Mouse (Mus musculus) ES-E14 (cell line): ENCODE measurements around the gene C1qtnf4. TPM values are rescaled to one million over a fixed set of nuclear protein-coding genes. Genes with fewer than 3 reads are reported as not detected.

Experiments used
- DNase-seq: peaks from one replicate; pipeline ENCODE4 v3.0.0-alpha.2; 2013; ENCODE audit warnings: low read depth, low spot score
- H3K27ac ChIP-seq: 2 replicates; pipeline ENCODE4 v1.5.1; 2012; ENCODE audit warnings: low read depth, mild to moderate bottlenecking, low read length, moderate library complexity, mixed read lengths; ENCODE audit not compliant: poor library complexity, insufficient read depth, severe bottlenecking
- H3K36me3 ChIP-seq: 2 replicates; pipeline ENCODE4 v1.6.1; 2012; ENCODE audit warnings: mild to moderate bottlenecking, low read length, moderate library complexity, mixed read lengths; ENCODE audit not compliant: control insufficient read depth, poor library complexity, insufficient read depth, severe bottlenecking
- H3K4me1 ChIP-seq, 2 experiments: fragments of 150-350 bp in 1 of 2; sonication (generic) in 1 of 2; 2 replicates each; pipeline ENCODE4 v1.6.1; 2012; ENCODE audit warnings: low read length in 2 of 2, mild to moderate bottlenecking in 1 of 2, mixed read lengths in 1 of 2; ENCODE audit not compliant: control insufficient read depth in 2 of 2, insufficient read depth in 2 of 2, poor library complexity in 1 of 2
- H3K4me3 ChIP-seq, 2 experiments: fragments of 150-350 bp in 1 of 2; sonication (generic) in 1 of 2; 2 replicates each; pipeline ENCODE4 v1.5.1; 2012; ENCODE audit warnings: low read length in 2 of 2, low read depth in 1 of 2, mild to moderate bottlenecking in 1 of 2, mixed read lengths in 1 of 2; ENCODE audit not compliant: insufficient read depth in 1 of 2, poor library complexity in 1 of 2, severe bottlenecking in 1 of 2
- H3K9ac ChIP-seq: 2 replicates; pipeline ENCODE4 v1.6.1; 2012; ENCODE audit warnings: low read depth, mild to moderate bottlenecking, low read length, mixed read lengths; ENCODE audit not compliant: poor library complexity, insufficient read depth, severe bottlenecking
- H3K9me3 ChIP-seq: fragments of 150-350 bp; sonication (generic); 2 replicates; pipeline ENCODE4 v1.6.1; 2012; ENCODE audit warnings: low read depth, mild to moderate bottlenecking, low read length; ENCODE audit not compliant: control insufficient read depth, insufficient read depth
- CHD2 ChIP-seq: IDR thresholded peaks from 2 replicates; pipeline ENCODE4 v1.6.1; 2014; ENCODE audit warnings: mild to moderate bottlenecking, low read depth, low read length, inconsistent platforms
- HCFC1 ChIP-seq: IDR thresholded peaks from 2 replicates; pipeline ENCODE4 v1.6.1; 2012; ENCODE audit warnings: low read length, inconsistent platforms, borderline replicate concordance; ENCODE audit not compliant: insufficient read depth
- MAFK ChIP-seq: IDR thresholded peaks from 2 replicates; pipeline ENCODE4 v1.6.1; 2014; ENCODE audit warnings: mild to moderate bottlenecking, low read depth, low read length, inconsistent platforms; ENCODE audit not compliant: insufficient read depth
- ZC3H11A ChIP-seq: IDR thresholded peaks from 2 replicates; pipeline ENCODE4 v1.6.1; 2012; ENCODE audit warnings: low read depth, mild to moderate bottlenecking, inconsistent platforms, low read length, borderline replicate concordance
- ZNF384 ChIP-seq: IDR thresholded peaks from 2 replicates; pipeline ENCODE4 v1.6.1; 2012; ENCODE audit warnings: low read depth, low read length, inconsistent platforms
- in situ Hi-C, 2 experiments: fragments of 600-800 bp; cut with MboI; formaldehyde crosslinking; loops; one replicate each; pipeline ENCODE4 v1.15.1; 2025; ENCODE audit warnings: low sequenced_read_pairs in 2 of 2, inconsistent platforms in 1 of 2; ENCODE audit not compliant: unreplicated experiment in 2 of 2
- total RNA-seq: library from RNA; depleted of rRNA; stranded (reverse); fragments of 300-350 nt; gene quantifications from 2 replicates; pipeline ENCODE4 v1.2.3, GENCODE M21; 2012

Gene C1qtnf4
- total RNA-seq, 1 experiment: 2.8 TPM

- in situ Hi-C loops: no loop called here
- Histone ChIP-seq H3K9me3 (no peaks in the 10 kb centered on the region), H3K27ac (peak overlapping the region; percentile 53), H3K4me3 (peak overlapping the region; percentile 88), H3K36me3 (peaks cover 12% of the 10 kb centered on the region), H3K4me1 (peaks cover 2% of the 10 kb centered on the region in 2 experiments; a peak in 1 of 4 replicates), H3K9ac (peak overlapping the region; percentile 93)
- TF ChIP-seq MAFK: no peak
- TF ChIP-seq ZNF384: no peak
- TF ChIP-seq ZC3H11A: no peak
- TF ChIP-seq CHD2: no peak
- no peak for TF ChIP-seq HCFC1
- DNase-seq: no peak
These were observed 38.0 kb upstream of the C1qtnf4 start for GRCm38 (mm10) chr2:90847681-90848050.

- Histone ChIP-seq H3K4me1 (peaks cover 2% of the 10 kb centered on the region in 2 experiments; a peak in 1 of 4 replicates), H3K9me3 (no peaks in the 10 kb centered on the region), H3K9ac (no peak overlapping the region), H3K27ac (no peak overlapping the region), H3K4me3 (peak overlapping the region; percentile 88; a peak in 3 of 4 replicates), H3K36me3 (peaks cover 16% of the 10 kb centered on the region)
- DNase-seq: no peak
- in situ Hi-C loops: no loop called here
- no peak for TF ChIP-seq ZC3H11A
- TF ChIP-seq MAFK: no peak
- no peak for TF ChIP-seq ZNF384
- no peak for TF ChIP-seq HCFC1
- TF ChIP-seq CHD2: no peak
These were observed 37.3 kb upstream of the C1qtnf4 start for GRCm38 (mm10) chr2:90848331-90848730.

- Histone ChIP-seq H3K9ac (no peak overlapping the region), H3K4me1 (peaks cover 2% of the 10 kb centered on the region in 2 experiments; a peak in 1 of 4 replicates), H3K36me3 (peaks cover 17% of the 10 kb centered on the region), H3K27ac (no peak overlapping the region), H3K9me3 (no peaks in the 10 kb centered on the region), H3K4me3 (no peak overlapping the region)
- in situ Hi-C loops: no loop called here
- no peak for DNase-seq
- TF ChIP-seq ZNF384 (no peak), HCFC1 (no peak), CHD2 (no peak), MAFK (no peak), ZC3H11A (no peak)
These were observed 35.3 kb upstream of the C1qtnf4 start for GRCm38 (mm10) chr2:90850401-90850800.

GRCm38 (mm10) chr2:90861486-90861885 is 24.2 kb upstream of the C1qtnf4 start:
- Histone ChIP-seq H3K27ac (no peak overlapping the region), H3K36me3 (peaks cover 26% of the 10 kb centered on the region), H3K9me3 (no peaks in the 10 kb centered on the region), H3K4me1 (no peaks in the 10 kb centered on the region), H3K9ac (no peak overlapping the region), H3K4me3 (no peak overlapping the region)
- TF ChIP-seq ZC3H11A (no peak), ZNF384 (no peak), HCFC1 (no peak), MAFK (no peak), CHD2 (no peak)
- no peak for DNase-seq
- in situ Hi-C loops: no loop called here

GRCm38 (mm10) chr2:90864184-90864583 is 21.5 kb upstream of the C1qtnf4 start:
- Histone ChIP-seq H3K9me3 (no peaks in the 10 kb centered on the region), H3K36me3 (peaks cover 28% of the 10 kb centered on the region), H3K9ac (no peak overlapping the region), H3K27ac (no peak overlapping the region), H3K4me3 (no peak overlapping the region), H3K4me1 (no peaks in the 10 kb centered on the region)
- TF ChIP-seq CHD2 (no peak), MAFK (no peak), ZC3H11A (no peak)
- in situ Hi-C loops: no loop called here
- no peak for DNase-seq
